Mouse (Mus musculus): ENCODE results near the gene Atg9b. TPM values are rescaled to one million over a fixed set of nuclear protein-coding genes. Genes with fewer than 3 reads are reported as not detected.

Gene Atg9b
- total RNA-seq, 2 experiments from 2014 or later: 2.1 to 3.4 TPM

DNA sequence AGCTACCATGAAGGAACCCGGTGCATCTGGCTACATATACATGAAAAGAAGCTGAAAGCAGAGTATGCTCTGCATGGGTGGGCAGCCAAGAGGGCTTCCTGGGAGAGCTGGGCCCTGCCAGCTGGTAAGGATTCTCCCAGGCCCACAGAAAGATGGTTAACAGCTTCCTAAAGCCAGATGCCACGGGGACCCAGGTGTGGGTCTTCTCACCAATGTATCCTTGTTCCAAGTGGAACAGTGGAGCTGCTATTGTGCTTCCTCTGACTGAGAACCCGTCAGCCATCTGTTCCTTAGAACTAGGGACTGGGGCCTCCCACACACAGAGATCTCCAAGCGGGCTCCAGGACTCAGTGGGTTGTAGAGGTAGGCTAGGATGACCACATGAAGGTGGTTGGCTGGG is 35.2 kb downstream of the Atg9b start:
- intact Hi-C loops (cut with DNase I): no loop called here
- peak in 1 of 2 experiments; percentile 29 for DNase-seq (ENCODE audit: low spot score in 2 of 2)

GRCm38 (mm10) chr5:24353327-24353726 is 38.6 kb downstream of the Atg9b start:
- DNase-seq (ENCODE audit: low spot score in 2 of 2): no peak
- intact Hi-C loops (cut with DNase I): no loop called here

GRCm38 (mm10) chr5:24352251-24352859 is 39.6 kb downstream of the Atg9b start:
- intact Hi-C loops (cut with DNase I): no loop called here
- peak; percentile 18 to 27 for DNase-seq (ENCODE audit: low spot score in 2 of 2)

DNA sequence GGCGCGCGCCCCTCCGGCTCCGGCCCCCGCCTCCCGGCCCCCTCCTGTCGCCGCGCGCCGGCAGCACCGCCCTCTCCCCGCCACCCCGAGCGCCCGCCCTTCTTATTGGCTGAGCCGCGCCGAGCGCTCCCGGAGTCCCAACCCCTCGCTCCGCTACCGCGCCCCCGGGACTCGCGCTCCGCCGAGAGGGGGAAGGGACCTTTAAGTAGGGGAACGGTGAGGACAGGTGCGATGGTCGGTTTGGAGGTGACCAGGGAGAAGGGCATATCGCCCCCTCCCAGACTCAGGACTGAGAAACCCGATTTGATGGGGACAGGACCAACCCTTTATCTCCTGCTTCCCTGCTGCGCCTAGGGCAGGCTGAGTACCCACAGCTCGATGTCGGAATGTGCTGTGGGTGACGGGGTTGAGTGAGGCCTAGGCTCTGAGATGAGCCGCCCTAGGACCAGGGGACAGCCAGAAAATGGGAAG is 40.2 kb downstream of the Atg9b start:
- intact Hi-C loops (cut with DNase I): no loop called here
- DNase-seq (ENCODE audit: low spot score in 2 of 2): peak; percentile 80 to 90

DNA sequence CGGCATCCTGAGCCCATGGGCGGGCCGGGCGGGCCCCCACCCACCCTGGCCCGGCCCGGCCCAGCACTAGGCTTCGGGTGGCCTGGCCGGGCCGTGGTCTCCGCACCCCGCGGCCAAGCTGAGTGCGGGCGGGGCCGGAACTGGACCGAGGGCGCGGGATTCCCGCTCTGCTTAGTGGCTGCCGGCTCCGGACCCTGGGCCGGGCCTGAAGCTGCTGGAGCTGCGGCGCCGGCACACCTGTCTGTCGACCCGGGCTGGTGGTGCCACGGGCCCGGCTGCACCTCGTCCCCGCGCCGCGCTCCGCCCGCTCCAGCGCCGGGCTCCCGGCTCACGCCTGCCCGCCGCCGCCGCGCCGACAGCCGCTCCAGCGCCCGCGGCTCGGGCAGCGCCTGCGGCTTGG is 40.7 kb downstream of the Atg9b start, which contains the start of gene Kcnh2:
Kcnh2 (minus strand) TSS at position 327 of the 400 bp plus-strand sequence.
- intact Hi-C loops (cut with DNase I): no loop called here
- DNase-seq (ENCODE audit: low spot score in 2 of 2): no peak

DNA sequence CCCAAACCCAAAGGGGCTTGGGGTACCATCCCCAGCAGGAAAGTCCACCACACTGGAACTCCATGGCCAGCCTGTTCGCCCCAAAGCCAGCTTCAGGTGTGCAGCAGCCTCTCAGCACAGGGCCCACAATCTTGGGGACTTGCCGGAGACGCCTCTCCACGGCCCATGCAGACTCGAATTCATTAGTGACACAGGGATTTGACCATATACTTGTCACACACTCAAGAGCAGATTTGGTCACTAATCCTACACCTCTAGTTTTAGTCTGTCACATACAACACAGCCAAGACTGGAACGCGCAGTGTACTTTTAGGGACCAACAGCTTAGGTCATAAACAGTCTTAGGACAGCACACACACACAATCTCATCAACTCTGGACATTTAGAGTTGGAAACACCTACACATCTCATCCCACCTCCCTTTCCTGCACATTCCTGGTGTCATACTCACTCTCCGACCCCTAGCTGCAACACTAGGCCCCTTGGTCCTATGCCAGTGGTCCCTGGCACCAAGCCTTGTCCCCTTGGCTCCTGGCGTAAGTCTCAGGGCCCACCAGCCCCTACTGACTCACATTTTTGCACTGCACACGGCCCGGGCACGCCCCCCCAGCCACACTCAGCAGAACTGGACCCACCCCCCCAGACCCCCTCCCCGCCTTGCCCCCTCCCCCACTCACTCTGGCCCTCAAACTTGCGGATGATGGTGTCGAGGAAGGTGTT is 41.3 kb downstream of the Atg9b start:
- no peak for DNase-seq (ENCODE audit: low spot score in 2 of 2)
- intact Hi-C loops (cut with DNase I): no loop called here

- intact Hi-C loops (cut with DNase I): no loop called here
- no peak for DNase-seq (ENCODE audit: low spot score in 2 of 2)
Observed at GRCm38 (mm10) chr5:24350073-24350472, 41.9 kb downstream of the Atg9b start.

DNA sequence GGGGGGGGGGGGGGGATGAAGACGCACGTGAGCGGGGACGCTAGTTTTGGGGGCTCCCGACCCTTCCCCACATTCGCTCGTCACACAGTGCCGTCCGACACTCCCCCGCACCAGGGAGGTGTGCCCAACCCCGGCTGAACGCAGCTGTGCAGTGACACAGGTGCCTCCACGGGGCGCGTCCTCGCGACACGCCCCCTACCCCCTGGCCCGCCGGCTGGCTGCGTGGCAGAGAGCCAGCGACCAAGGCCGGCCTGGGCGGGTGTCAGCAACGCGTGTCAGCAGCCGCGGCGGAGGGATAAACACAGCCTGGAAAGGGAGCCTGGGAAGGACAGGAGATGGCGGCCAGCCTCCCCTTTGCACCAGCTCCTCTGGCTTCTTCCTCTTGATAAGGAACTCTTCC is 43.4 kb downstream of the Atg9b start:
- intact Hi-C loops (cut with DNase I): no loop called here
- no peak for DNase-seq (ENCODE audit: low spot score in 2 of 2)

DNA sequence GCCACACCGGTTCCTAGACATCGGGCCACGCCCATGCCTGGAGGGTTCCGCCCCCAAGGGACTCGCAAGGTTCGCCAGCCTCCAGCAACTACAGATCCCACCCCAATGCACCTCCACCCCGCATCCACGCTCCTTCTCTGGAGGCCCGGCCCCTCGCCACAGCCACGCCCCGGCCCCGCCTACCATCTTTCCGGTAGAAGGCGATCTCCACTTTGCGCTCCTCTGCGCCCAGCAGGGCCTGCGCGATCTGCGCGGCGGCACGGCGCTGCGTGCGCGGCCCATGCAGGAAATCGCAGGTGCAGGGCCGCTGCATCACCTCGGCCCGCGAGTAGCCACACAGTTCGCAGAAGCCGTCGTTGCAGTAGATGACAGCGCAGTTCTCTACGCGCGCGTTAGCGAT is 43.8 kb downstream of the Atg9b start:
- intact Hi-C loops (cut with DNase I): no loop called here
- peak in 1 of 2 experiments; percentile 74 for DNase-seq (ENCODE audit: low spot score in 2 of 2)

DNA sequence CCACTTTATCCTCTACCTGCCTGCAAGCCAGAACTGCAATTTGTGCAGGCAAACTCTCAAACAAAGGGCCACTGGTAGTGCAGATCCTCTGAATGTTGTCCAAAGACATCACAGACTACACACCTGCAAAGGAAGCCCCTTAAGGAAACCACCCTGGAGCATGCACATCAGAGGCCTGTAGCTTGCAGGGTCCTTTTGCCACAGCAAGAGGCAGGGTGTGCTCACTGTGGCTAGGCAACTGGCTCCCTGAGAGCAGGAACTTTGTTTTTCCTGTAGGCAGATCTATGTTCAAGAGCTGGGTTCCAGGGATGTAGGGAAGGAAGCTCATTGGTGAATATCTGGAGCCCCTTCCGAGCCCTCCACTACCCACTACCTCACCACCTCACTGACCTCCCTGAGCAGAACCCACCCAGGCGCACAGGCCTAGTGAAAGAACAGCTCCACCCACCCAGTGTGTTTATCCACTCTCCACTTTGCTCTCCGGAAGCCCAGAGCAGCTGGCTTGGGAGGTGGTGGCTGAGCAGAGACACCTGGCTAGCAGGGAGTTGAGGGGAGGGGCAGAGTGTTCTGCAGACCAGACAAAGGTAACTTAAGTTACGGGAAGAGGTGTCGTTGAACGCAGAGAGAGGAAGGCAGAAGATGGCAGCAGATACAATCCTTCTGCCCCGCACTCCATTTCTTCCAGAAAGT is 44.6 kb downstream of the Atg9b start:
- intact Hi-C loops (cut with DNase I): no loop called here
- no peak for DNase-seq (ENCODE audit: low spot score in 2 of 2)

- no peak for DNase-seq (ENCODE audit: low spot score in 2 of 2)
- intact Hi-C loops (cut with DNase I): no loop called here
Observed at GRCm38 (mm10) chr5:24346313-24346712, 45.6 kb downstream of the Atg9b start.

- DNase-seq (ENCODE audit: low spot score in 2 of 2): peak in 1 of 2 experiments; percentile 25
- intact Hi-C loops (cut with DNase I): no loop called here
Observed at GRCm38 (mm10) chr5:24344477-24345051, 47.4 kb downstream of the Atg9b start.

DNA sequence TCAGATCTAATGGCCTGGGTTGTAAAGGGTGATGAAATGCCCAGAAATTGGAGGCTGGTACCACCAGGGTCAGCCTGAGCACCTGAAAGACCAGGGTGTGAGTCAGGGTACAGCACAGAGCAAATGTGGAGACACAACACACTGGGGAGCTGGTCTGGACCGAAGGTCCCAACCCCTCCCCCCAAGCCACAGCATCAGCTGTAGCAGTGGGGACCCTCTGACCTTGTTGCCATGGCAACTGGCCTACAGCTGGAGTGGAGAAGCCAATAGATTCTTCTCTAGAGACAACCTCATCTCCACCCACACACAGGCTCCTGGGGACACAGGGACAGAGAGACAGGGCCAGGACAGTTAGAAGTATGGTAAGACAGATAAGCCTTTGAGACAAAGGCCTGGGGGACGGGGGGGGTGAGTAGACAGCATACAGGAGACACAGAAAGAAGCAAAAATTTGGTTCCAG is 47.9 kb downstream of the Atg9b start:
- no peak for DNase-seq (ENCODE audit: low spot score in 2 of 2)
- intact Hi-C loops (cut with DNase I): no loop called here

DNA sequence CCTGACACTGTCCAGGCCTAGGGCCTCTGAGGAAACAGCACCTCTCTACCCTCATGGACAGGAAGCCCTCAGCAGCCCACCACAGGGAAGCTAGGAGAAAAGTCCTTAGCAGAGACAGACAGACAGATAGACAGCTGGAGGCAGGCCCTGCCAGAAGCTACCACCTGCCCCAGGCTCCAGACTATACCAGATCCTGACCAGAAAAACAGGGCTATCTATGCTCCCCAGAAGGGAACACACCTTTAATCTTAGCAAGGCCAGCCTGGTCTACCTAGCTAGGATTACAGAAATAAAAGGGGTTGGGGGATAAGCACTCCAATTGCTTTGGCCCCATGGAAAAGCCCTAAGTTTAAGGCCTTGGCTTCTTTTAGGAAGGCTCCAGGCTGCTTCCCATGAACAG is 48.6 kb downstream of the Atg9b start:
- no peak for DNase-seq (ENCODE audit: low spot score in 2 of 2)
- intact Hi-C loops (cut with DNase I): no loop called here

- intact Hi-C loops (cut with DNase I): no loop called here
Observed at GRCm38 (mm10) chr5:24342966-24343365, 49.0 kb downstream of the Atg9b start.

DNA sequence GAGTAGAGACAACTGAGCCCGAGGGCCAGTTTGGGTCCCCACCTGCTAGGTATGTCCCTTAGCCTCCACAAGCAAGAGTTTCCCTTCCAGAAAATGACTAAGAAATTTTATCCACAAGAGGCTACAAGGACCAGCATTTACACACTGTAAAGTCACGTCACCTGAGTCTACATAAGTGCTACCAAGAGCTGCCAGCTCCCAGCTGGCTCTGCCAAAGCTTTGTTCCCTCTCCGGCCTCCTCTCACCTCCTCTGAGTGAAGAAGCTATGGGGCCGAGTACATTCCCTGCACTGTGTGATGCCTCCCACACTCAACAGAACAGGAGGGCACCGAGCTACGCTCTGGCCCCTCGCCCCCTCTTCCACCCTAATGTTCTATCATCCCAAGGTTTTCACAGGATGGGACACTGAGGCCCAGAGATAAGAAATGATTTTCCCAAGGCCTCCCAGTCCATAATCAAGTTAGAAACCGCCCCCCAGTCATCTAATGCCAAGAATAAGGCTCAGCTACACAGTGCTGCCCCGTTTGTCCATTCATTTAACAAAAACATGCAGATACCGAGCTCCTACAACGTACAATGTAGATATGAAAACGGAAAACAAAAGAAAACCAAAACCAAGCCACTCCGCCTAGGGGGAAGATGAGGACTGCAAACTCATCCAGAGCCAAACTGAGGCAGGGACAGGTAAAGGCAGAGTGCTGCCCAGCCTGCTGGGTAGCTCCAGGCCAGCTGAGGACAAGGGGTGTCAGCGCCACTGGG is 49.6 kb downstream of the Atg9b start:
- no peak for DNase-seq (ENCODE audit: low spot score in 2 of 2)
- intact Hi-C loops (cut with DNase I): no loop called here

More at GRCm38 (mm10) chr5:24342966-24343365, 49.0 kb downstream of the Atg9b start:
- no peak for DNase-seq (ENCODE audit: low spot score in 2 of 2)

DNA sequence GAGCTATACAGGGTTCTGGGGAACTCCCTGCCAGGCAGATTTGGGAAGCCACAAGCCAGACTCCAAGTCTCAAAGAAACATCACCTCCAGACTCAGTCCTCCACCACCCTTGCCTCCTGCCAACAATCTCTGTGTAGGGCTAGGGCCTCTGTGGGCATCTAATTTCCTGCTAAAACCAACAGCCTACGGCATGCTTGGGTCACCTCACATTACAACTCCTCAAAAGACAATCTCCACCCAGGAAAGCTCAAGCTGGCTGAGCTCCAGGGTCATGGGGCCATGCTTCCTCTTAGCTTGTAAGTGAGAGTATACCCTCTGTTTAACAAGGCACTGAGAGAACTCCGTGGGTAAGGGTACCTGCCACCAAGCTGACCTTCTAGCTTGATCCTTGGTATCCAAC is 54.1 kb downstream of the Atg9b start:
- no peak for DNase-seq (ENCODE audit: low spot score in 2 of 2)
- intact Hi-C loops (cut with DNase I): no loop called here

DNA sequence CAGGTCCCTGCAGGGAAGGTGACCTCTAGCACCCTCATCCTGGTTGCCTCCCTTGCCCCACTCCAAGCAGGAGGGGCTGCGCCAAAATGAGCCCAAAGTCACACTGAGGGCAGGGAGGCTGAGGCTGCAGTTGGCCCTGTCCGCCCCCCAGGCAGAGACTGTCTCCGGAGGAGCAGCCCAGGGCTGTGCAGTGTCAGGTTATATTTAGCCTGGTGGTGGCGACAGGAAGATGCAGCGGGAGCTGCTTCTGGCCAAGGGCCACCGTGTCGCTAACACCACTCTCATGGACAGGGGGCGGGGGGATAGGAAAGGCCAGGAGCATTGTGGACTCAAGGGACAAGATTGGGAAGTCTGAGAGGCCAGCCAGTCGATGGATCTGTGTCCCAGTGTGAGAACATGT is 54.6 kb downstream of the Atg9b start:
- DNase-seq (ENCODE audit: low spot score in 2 of 2): no peak
- intact Hi-C loops (cut with DNase I): no loop called here

GRCm38 (mm10) chr5:24335888-24336511 is 55.9 kb downstream of the Atg9b start:
- intact Hi-C loops (cut with DNase I): no loop called here
- peak in 1 of 2 experiments; percentile 56 for DNase-seq (ENCODE audit: low spot score in 2 of 2)

Measured in left cerebral cortex, postnatal 14 days (tissue).